In the genomic region with DNA sequence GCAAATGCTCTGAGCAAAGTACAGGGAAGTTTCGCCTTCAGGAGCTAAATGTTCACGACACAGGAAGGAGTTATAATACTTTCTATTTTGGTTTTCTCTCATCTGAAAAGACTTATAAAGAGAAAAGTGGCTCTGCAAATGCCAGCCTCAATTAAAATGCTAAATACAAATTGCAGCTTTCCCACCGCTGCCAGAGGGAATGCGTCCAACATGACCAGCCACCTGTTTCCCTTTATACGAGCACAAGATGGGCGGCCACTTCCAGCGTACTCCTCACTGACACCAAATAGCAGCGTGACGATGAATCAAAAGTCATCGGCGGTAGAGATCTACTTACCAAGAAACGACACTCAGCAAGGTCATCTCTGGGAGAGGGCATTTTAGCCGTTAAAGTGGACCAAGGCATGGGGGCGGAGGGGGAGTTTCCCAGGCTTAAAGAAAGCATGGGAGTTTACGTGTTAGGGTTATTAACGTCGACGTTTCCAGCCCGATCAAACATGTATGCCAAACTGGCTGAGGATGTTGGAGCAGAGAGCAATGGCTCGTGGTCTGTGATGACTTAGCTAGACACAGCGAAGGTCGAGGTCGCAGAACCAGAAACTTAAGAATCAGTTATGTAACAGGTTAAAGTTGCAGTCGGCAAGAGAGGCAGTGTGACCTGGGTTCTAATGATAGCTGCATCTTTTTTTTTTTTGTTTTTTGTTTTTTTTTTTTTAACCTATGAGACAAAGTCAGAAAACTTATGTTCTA, we compare ENCODE assay signal across 9 mouse cellular contexts. TPM values are rescaled to one million over a fixed set of nuclear protein-coding genes. Genes with fewer than 3 reads are reported as not detected.
DNase-seq lines count a peak whose midpoint lies in the region; ATAC-seq lines count a peak whose summit lies in the region.
"Had no signal": no experiment of that assay in that cellular context is flagged by ENCODE, and none has a peak within 500 bp of the region (broad histone marks: within the 10 kb centered on the region; RNA-seq: fewer than 3 reads in every experiment).

No protein-coding gene starts in this region.

- H3K27me3 ChIP-seq in kidney, embryonic 16.5 days (ENCODE audit: insufficient read depth, low read length) = no peaks in the 10 kb centered on the region
- H3K27me3 ChIP-seq: midbrain, embryonic 12.5 days had no signal

- no peaks in the 10 kb centered on the region for H3K36me3 ChIP-seq in kidney, embryonic 16.5 days (ENCODE audit: insufficient read depth, low read length)
- H3K36me3 ChIP-seq: midbrain, embryonic 12.5 days had no signal

- peak; percentile 28 for DNase-seq in heart, adult 8-10 months (ENCODE audit: low spot score)
- no peak for DNase-seq in heart, postnatal 4 days
- peak; percentile 24 to 25 for DNase-seq in cerebellum, postnatal 36 days
- DNase-seq in right cerebral cortex, adult 18-20 months = peak; percentile 9
- DNase-seq in ovary, adult 18-20 months (ENCODE audit: low spot score) = no peak
- no peak for DNase-seq in natural killer cell, adult 2 months (ENCODE audit: low spot score in 2 of 2)
- no peak for DNase-seq in retina, embryonic 14.5 days (ENCODE audit: low spot score)

- H3K4me2 ChIP-seq in kidney, embryonic 16.5 days (replicated peaks; ENCODE audit: low read depth, low read length) = peak overlapping the region; percentile 28
- H3K4me2 ChIP-seq: midbrain, embryonic 12.5 days had no signal

- H3K9me3 ChIP-seq in kidney, embryonic 16.5 days (ENCODE audit: low read length) = no peaks in the 10 kb centered on the region
- H3K9me3 ChIP-seq: midbrain, embryonic 12.5 days had no signal

- 59% methylated on average over 24 of the region's 24 CpGs for WGBS in kidney, embryonic 16.5 days

- ATAC-seq in kidney, embryonic 16.5 days (ENCODE audit: low FRiP score, low TSS enrichment) = no peak

- H3K4me1 ChIP-seq in kidney, embryonic 16.5 days (ENCODE audit: insufficient read depth, low read length) = no peaks in the 10 kb centered on the region
- H3K4me1 ChIP-seq: midbrain, embryonic 12.5 days had no signal

- no peak overlapping the region for H3K4me3 ChIP-seq in kidney, embryonic 16.5 days (ENCODE audit: low read length)
- H3K4me3 ChIP-seq: midbrain, embryonic 12.5 days had no signal

- no peak overlapping the region for H3K27ac ChIP-seq in kidney, embryonic 16.5 days (ENCODE audit: low read length)
- H3K27ac ChIP-seq: midbrain, embryonic 12.5 days had no signal

- no peak overlapping the region for H3K9ac ChIP-seq in kidney, embryonic 16.5 days (replicated peaks; ENCODE audit: low read length)
- H3K9ac ChIP-seq: midbrain, embryonic 12.5 days had no signal

RNA-seq across cellular contexts. Expression of a gene that starts 59.6 kb away (rescaled TPM):
- 10 to 100 TPM; 20.7 to 25.8 (median 24.1) TPM for total RNA-seq in heart, adult 8-10 months (2022)
- total RNA-seq in heart, postnatal 4 days (2021) = 10 to 100 TPM; 24.3 to 25.7 TPM
- polyA plus RNA-seq in kidney, embryonic 16.5 days (2015; fragmentation: Nextera tagmentation; extraction: Ambion mirVana) = 49.3 and 57.6 TPM in 2 replicates

Comparison
In these comparisons a context has a peak if more than half of its experiments do, and no peak if none do; other contexts are left out.
1. DNase-seq: peak in heart, adult 8-10 months (single experiment), cerebellum, postnatal 36 days (2 of 2) and right cerebral cortex, adult 18-20 months (single experiment); none in heart, postnatal 4 days (single experiment), ovary, adult 18-20 months (single experiment), natural killer cell, adult 2 months (0 of 2) and retina, embryonic 14.5 days (single experiment).